Mouse (Mus musculus) intestine, postnatal 0 days (tissue): ENCODE results near the gene Gm21970. TPM values are rescaled to one million over a fixed set of nuclear protein-coding genes. Genes with fewer than 3 reads are reported as not detected.

Experiments
- ATAC-seq: fragments of 200-750 bp; cut with Nextera tagmentation; 2 replicates; pipeline ENCODE4 v1.8.0; 2017; ENCODE audit warnings: mild to moderate bottlenecking, moderate TSS enrichment, moderate library complexity
- H3K27ac ChIP-seq: fragments of 300-500 bp; sonication (generic); 2 replicates; pipeline ENCODE4 v1.5.1; 2014; ENCODE audit warnings: mild to moderate bottlenecking, low read depth, low read length, moderate library complexity
- H3K27me3 ChIP-seq: fragments of 300-500 bp; sonication (generic); replicated peaks from 2 replicates; pipeline ENCODE4 v1.6.1; 2014; ENCODE audit warnings: low read length, mixed read lengths; ENCODE audit not compliant: control insufficient read depth, insufficient read depth
- H3K36me3 ChIP-seq: fragments of 300-500 bp; sonication (generic); 2 replicates; pipeline ENCODE4 v1.6.1; 2014; ENCODE audit warnings: mild to moderate bottlenecking, moderate library complexity; ENCODE audit not compliant: control insufficient read depth, insufficient read depth
- H3K4me1 ChIP-seq: fragments of 300-500 bp; sonication (generic); replicated peaks from 2 replicates; pipeline ENCODE4 v1.6.1; 2014; ENCODE audit warnings: antibody characterized with exemption, low read length, mixed read lengths; ENCODE audit not compliant: control insufficient read depth, insufficient read depth
- H3K4me2 ChIP-seq: fragments of 300-500 bp; sonication (generic); replicated peaks from 2 replicates; pipeline ENCODE4 v1.6.1; 2014; ENCODE audit warnings: low read depth, mild to moderate bottlenecking, moderate library complexity
- H3K4me3 ChIP-seq: fragments of 300-500 bp; sonication (generic); 2 replicates; pipeline ENCODE4 v1.5.1; 2014; ENCODE audit warnings: low read depth, low read length
- H3K9ac ChIP-seq: fragments of 300-500 bp; sonication (generic); 2 replicates; pipeline ENCODE4 v1.6.1; 2014; ENCODE audit warnings: mild to moderate bottlenecking, low read depth, low read length
- H3K9me3 ChIP-seq: fragments of 300-500 bp; sonication (generic); 2 replicates; pipeline ENCODE4 v1.6.1; 2016; ENCODE audit warnings: mixed run types; ENCODE audit not compliant: control insufficient read depth
- CTCF ChIP-seq: sonication (generic); IDR thresholded peaks from 2 replicates; pipeline ENCODE4 v1.5.1; 2016; ENCODE audit warnings: low read depth, mild to moderate bottlenecking, control low read depth, antibody characterized with exemption, moderate library complexity
- WGBS: fragments of 180-500 bp; shearing (Covaris S2); extraction: QIAGEN DNeasy Blood & Tissue Kit; methylation state at CpG from one replicate; pipeline ENCODE4 v1.1.7; 2014; 5-methylcytosine and 5-hydroxymethylcytosine counted together
- polyA plus RNA-seq: library from polyadenylated mRNA; unstranded; fragments of >200 nt; fragmentation: Nextera tagmentation; extraction: Ambion mirVana; gene quantifications from 2 replicates; pipeline ENCODE4 v1.2.1, GENCODE M21; 2015

Gm21970 gene
- polyA plus RNA-seq, 1 experiment from 2014 or later = not detected

DNA sequence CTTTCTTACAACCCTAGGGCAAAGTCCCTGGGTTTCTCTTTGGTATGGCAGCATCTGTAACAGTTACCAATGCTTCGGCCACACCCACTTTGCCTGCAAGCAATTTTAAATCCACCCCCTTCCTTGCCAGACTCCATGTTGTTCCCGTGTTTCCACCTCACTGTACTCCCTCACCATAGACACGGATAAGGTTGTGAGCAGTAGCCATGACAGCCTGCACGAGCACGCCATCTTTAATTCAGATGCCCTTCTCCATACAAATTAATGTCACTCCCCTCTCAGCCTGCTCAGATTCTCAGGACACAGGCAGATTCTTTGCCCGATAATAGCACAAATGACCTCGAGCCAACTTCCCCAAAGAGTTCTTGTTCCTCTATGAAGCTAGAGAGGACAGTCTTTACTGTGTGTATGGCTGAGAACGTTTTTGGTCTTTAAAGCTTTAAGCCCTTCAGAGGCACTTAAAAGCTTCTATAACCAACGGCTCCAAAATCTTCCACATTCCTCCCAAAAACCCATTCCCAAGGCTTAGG, 9.2 kb upstream of the Gm21970 start:
- H3K9me3 ChIP-seq = no peaks in the 10 kb centered on the region
- H3K27me3 ChIP-seq = no peaks in the 10 kb centered on the region
- no peak overlapping the region for H3K9ac ChIP-seq
- H3K27ac ChIP-seq = 0 out of 2 replicates have a peak overlapping the region, but pooled peaks have one; percentile 41
- peak overlapping the region; percentile 24 for H3K4me2 ChIP-seq
- ATAC-seq = peak; percentile 54; the same call in 1 of the 2 replicates
- 0 out of 2 replicates have a peak, but pooled peaks cover 9% of the 10 kb centered on the region for H3K36me3 ChIP-seq
- no peak for TF ChIP-seq CTCF
- H3K4me1 ChIP-seq = no peaks in the 10 kb centered on the region; the same call in 1 of the 2 replicates
- WGBS = 77% methylated on average over 9 of the region's 9 CpGs
- H3K4me3 ChIP-seq = no peak overlapping the region

DNA sequence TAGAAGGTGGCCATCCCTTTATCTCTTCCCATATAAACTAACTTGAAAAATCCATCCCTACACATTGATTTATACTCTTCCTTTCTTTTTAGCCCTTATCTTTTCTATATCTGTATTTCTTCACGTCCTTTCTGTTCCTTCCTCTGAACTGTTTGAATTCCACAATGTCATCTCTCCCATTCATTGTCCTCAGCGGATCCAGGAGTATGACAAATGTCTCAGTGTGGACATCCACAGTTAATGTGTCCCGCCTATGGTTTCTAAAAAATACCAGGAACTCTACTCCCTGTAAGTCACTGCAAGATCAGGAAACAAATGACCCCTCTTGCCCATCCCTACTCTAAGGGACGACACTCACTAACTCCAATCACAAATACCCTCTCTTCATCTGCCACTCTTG, 7.3 kb upstream of the Gm21970 start:
- TF ChIP-seq CTCF = no peak
- no peak for ATAC-seq
- Histone ChIP-seq H3K9ac (no peak overlapping the region), H3K27ac (no peak overlapping the region), H3K9me3 (no peaks in the 10 kb centered on the region), H3K4me3 (no peak overlapping the region), H3K4me1 (no peaks in the 10 kb centered on the region; the same call in 1 of the 2 replicates), H3K36me3 (peaks cover 21% of the 10 kb centered on the region), H3K4me2 (no peak overlapping the region), H3K27me3 (no peaks in the 10 kb centered on the region)
- WGBS = 82% methylated on average over 4 of the region's 4 CpGs

DNA sequence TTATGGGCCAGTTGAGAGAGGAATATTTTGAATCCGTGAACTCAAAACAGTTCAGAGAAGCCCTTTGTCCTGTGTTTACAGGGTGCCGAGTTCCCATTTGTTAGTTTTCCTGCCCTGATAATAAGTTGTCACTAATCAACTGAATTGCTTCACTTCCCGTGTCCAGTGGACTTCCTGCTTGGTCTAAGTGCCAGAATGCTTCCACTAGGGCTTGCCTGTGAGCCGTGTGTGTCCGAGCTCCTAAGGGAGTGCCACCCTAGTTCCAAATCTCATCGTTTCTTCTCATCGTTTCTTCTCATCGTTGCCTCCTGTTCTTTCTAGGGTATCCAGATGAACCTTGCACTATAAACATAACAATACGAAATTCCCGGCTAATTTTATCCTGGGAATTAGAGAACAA, 5.9 kb upstream of the Gm21970 start:
- Histone ChIP-seq H3K4me1 (no peaks in the 10 kb centered on the region), H3K27me3 (no peaks in the 10 kb centered on the region), H3K27ac (peak overlapping the region; percentile 62; the same call in 1 of the 2 replicates), H3K4me3 (no peak overlapping the region), H3K9me3 (0 out of 2 replicates have a peak, but pooled peaks cover 5% of the 10 kb centered on the region), H3K4me2 (peak overlapping the region; percentile 30; the same call in 1 of the 2 replicates), H3K36me3 (peaks cover 28% of the 10 kb centered on the region), H3K9ac (no peak overlapping the region)
- 31% methylated on average over 10 of the region's 10 CpGs for WGBS
- 0 out of 2 replicates have a peak, but pooled peaks have one; percentile 34 for TF ChIP-seq CTCF
- no peak for ATAC-seq

DNA sequence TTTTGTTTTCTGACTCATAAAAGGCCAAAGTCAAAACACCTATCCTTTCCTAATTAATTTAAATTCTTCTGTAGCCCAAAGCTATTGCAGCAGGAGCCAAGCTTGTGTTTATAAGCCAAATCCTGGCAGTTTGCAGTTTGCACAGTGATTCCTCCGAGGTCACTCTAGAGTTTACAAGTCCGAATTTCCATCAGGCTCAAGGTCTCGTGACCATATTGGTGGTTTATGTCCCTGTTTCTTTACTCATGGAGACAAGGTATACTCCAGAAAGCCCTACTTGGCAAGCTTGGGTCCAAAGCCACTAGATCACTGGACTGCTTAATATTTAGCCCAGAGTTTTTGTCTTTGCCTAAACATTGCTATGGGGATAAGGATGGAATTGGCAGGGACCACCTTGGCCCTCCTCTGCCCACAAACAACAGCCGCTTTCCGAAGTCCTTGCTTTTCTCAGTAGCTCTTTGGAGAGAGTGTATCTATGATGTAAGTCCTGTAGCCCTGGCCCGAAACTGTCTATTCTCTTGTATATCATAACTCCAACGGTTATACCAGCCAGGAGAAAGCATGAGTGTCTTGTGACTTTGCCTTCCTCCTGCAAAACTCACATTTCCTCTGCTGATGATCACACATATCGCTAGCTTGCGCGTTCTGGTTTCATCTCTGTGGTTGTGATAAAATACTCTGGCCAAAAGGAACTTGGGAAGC, 5.0 kb upstream of the Gm21970 start:
- H3K27ac ChIP-seq = no peak overlapping the region
- 0 out of 2 replicates have a peak, but pooled peaks cover 5% of the 10 kb centered on the region for H3K9me3 ChIP-seq
- H3K9ac ChIP-seq = no peak overlapping the region
- ATAC-seq = no peak
- 87% methylated on average over 10 of the region's 10 CpGs for WGBS
- TF ChIP-seq CTCF = no peak
- H3K27me3 ChIP-seq = no peaks in the 10 kb centered on the region
- H3K36me3 ChIP-seq = peaks cover 29% of the 10 kb centered on the region
- no peak overlapping the region for H3K4me3 ChIP-seq
- H3K4me2 ChIP-seq = no peak overlapping the region
- no peaks in the 10 kb centered on the region for H3K4me1 ChIP-seq

DNA sequence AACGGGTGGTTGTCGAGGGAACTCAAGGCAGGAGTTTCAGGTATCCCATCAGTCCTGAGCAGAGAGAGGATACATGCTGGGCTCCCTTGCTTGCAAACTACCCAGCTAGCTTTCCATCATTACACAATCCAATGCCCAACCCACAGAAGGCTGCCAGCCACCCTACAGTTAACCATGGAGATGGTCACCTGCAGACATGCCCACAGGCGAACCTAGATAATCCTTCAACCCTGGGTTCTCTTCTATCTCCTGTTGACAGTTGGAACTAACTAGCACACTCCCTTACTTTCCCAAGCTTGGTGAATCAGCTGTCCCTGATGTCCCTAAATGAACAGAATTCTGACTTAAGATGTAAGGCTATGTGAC, 4.4 kb upstream of the Gm21970 start:
- no peak for TF ChIP-seq CTCF
- 89% methylated on average over 3 of the region's 3 CpGs for WGBS
- Histone ChIP-seq H3K9ac (no peak overlapping the region), H3K27ac (no peak overlapping the region), H3K4me1 (no peaks in the 10 kb centered on the region), H3K9me3 (0 out of 2 replicates have a peak, but pooled peaks cover 5% of the 10 kb centered on the region), H3K27me3 (no peaks in the 10 kb centered on the region), H3K4me3 (no peak overlapping the region), H3K36me3 (peaks cover 34% of the 10 kb centered on the region), H3K4me2 (no peak overlapping the region)
- ATAC-seq = no peak

DNA sequence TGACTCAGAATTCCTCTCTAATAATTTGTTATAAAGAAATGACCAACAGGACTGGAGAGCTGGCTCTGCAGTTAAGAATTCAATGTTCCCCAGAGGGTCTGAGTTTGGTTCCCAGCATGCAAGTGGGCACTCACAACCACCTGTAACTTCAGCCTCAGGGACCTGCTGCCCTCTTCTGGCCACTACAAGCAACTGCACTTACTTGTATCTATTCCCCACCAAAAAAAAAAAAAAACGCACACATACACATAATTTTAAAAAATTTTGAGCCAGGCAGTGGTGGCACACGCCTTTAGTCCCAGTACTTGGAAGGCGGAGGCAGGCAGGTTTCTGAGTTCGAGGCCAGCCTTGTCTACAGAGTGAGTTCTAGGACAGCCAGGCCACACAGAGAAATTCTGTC, 1.4 kb upstream of the Gm21970 start:
- ATAC-seq = no peak
- H3K36me3 ChIP-seq = peaks cover 46% of the 10 kb centered on the region
- peak; percentile 75 for TF ChIP-seq CTCF
- 94% methylated on average over 4 of the region's 4 CpGs for WGBS
- 0 out of 2 replicates have a peak, but pooled peaks cover 5% of the 10 kb centered on the region for H3K9me3 ChIP-seq
- no peaks in the 10 kb centered on the region for H3K4me1 ChIP-seq
- H3K9ac ChIP-seq = no peak overlapping the region
- no peak overlapping the region for H3K4me3 ChIP-seq
- H3K27ac ChIP-seq = no peak overlapping the region
- H3K27me3 ChIP-seq = no peaks in the 10 kb centered on the region
- no peak overlapping the region for H3K4me2 ChIP-seq
